In genomic region chr19:53851352-53851751, GRCm38 (mm10) we compare ENCODE assay signal across 8 mouse cellular contexts. TPM values are rescaled to one million over a fixed set of nuclear protein-coding genes. Genes with fewer than 3 reads are reported as not detected.
A peak's percentile ranks its signal among the peaks of the same experiment; 100 is the strongest.
DNase-seq lines count a peak whose midpoint lies in the region; TF ChIP-seq lines count a peak whose summit lies in the region.

No protein-coding gene starts in this region.

- no peak for DNase-seq in heart, embryonic 10.5 days (ENCODE audit: low spot score)
- DNase-seq in heart, postnatal 4 days = no peak
- DNase-seq in testis, postnatal 14 days (ENCODE audit: low spot score) = no peak
- DNase-seq in limb, embryonic 10.5 days (ENCODE audit: low spot score) = no peak
- DNase-seq in right cerebral cortex, postnatal 10 days (ENCODE audit: low spot score in 2 of 2) = no peak
- DNase-seq in right cerebral cortex, postnatal 25 days = no peak
- no peak for DNase-seq in right cerebral cortex, postnatal 4 days

- no peak for TF ChIP-seq POLR2A in testis, adult 2 months (IDR thresholded peaks at IDR 0.05; ENCODE audit: control insufficient read depth, low read depth, low read length)

- H3K27ac ChIP-seq in heart, embryonic 10.5 days = peak overlapping the region; percentile 29; the same call in 1 of the 2 replicates
- peak overlapping the region; percentile 19; the same call in 1 of the 2 replicates for H3K27ac ChIP-seq in testis, adult 2 months (ENCODE audit: control insufficient read depth, insufficient read depth, low read depth, low read length)
- H3K27ac ChIP-seq in limb, embryonic 10.5 days = peak overlapping the region; percentile 84

- H3K9me3 ChIP-seq in heart, embryonic 10.5 days = no peaks in the 10 kb centered on the region
- no peaks in the 10 kb centered on the region for H3K9me3 ChIP-seq in limb, embryonic 10.5 days (replicated peaks)

- WGBS in heart, embryonic 10.5 days = 81% methylated on average over 13 of the region's 13 CpGs
- WGBS in limb, embryonic 10.5 days = 84% methylated on average over 13 of the region's 13 CpGs

- peaks cover 67% of the 10 kb centered on the region for H3K36me3 ChIP-seq in heart, embryonic 10.5 days
- H3K36me3 ChIP-seq in testis, adult 2 months (ENCODE audit: control insufficient read depth, insufficient read depth, low read length) = no peaks in the 10 kb centered on the region
- no peaks in the 10 kb centered on the region for H3K36me3 ChIP-seq in limb, embryonic 10.5 days

- no peaks in the 10 kb centered on the region for H3K27me3 ChIP-seq in heart, embryonic 10.5 days (ENCODE audit: insufficient read depth, poor library complexity, severe bottlenecking)
- no peaks in the 10 kb centered on the region for H3K27me3 ChIP-seq in testis, adult 2 months (ENCODE audit: control insufficient read depth, insufficient read depth, low read length)
- H3K27me3 ChIP-seq in limb, embryonic 10.5 days (ENCODE audit: low read depth, poor library complexity, severe bottlenecking) = no peaks in the 10 kb centered on the region

- no peak for TF ChIP-seq CTCF in testis, adult 2 months (IDR thresholded peaks at IDR 0.05; ENCODE audit: control insufficient read depth, insufficient read depth, insufficient replicate concordance, low read depth, low read length)

- no peak overlapping the region for H3K4me3 ChIP-seq in heart, embryonic 10.5 days
- H3K4me3 ChIP-seq in testis, adult 2 months (ENCODE audit: control insufficient read depth, low read depth, low read length) = no peak overlapping the region
- no peak overlapping the region for H3K4me3 ChIP-seq in limb, embryonic 10.5 days

- peaks cover 45% of the 10 kb centered on the region for H3K4me1 ChIP-seq in heart, embryonic 10.5 days
- H3K4me1 ChIP-seq in testis, adult 2 months (ENCODE audit: control insufficient read depth, insufficient read depth, low read length) = peaks cover 10% of the 10 kb centered on the region
- peaks cover 41% of the 10 kb centered on the region for H3K4me1 ChIP-seq in limb, embryonic 10.5 days

RNA-seq across cellular contexts. Expression of gene Pdcd4, which starts 40.7 kb away (rescaled TPM):
- polyA plus RNA-seq in heart, embryonic 10.5 days (2016; fragmentation: Nextera tagmentation; extraction: Ambion mirVana) = 31.4 and 35.0 TPM in 2 replicates
- 10 to 100 TPM; 19.9 to 22.3 TPM for total RNA-seq in heart, postnatal 4 days (2021)
- 37.1 and 46.6 TPM in 2 replicates for polyA plus RNA-seq in testis, adult 2 months (2012; rRNA removed)
- polyA plus RNA-seq in limb, embryonic 10.5 days (2016; fragmentation: Nextera tagmentation; extraction: Ambion mirVana) = 38.1 and 56.1 TPM in 2 replicates

Comparison
In these comparisons a context has a peak if more than half of its experiments do, and no peak if none do; other contexts are left out.
1. H3K27ac ChIP-seq: peak in every context shown above with its lines; median percentile 84 in limb, embryonic 10.5 days; 29 in heart, embryonic 10.5 days; 19 in testis, adult 2 months.